Mouse (Mus musculus) CH12.LX (cell line): ENCODE results near the gene Zfp488.

Experiments used
- CHD1 ChIP-seq: IDR thresholded peaks from 2 replicates; pipeline ENCODE4 v1.6.1; 2012; ENCODE audit warnings: low read depth, low read length, improper control_type of control experiment, inconsistent platforms
- CHD2 ChIP-seq: IDR thresholded peaks from 2 replicates; pipeline ENCODE4 v1.6.1; 2011; ENCODE audit warnings: low read length, improper control_type of control experiment
- CTCF ChIP-seq, 2 experiments: IDR thresholded peaks in 1 of 2; conservative IDR thresholded peaks in 1 of 2; 2 replicates each; pipeline ENCODE4 v1.5.1; 2011 to 2012; ENCODE audit warnings: low read depth in 2 of 2, low read length in 2 of 2, improper control_type of control experiment in 1 of 2, inconsistent platforms in 1 of 2, mild to moderate bottlenecking in 1 of 2, moderate library complexity in 1 of 2
- EP300 ChIP-seq: IDR thresholded peaks from 2 replicates; pipeline ENCODE4 v1.6.1; 2011; ENCODE audit warnings: low read length, improper control_type of control experiment
- ETS1 ChIP-seq: conservative IDR thresholded peaks from 2 replicates; pipeline ENCODE4 v1.6.1; 2012; ENCODE audit warnings: low read depth, mild to moderate bottlenecking, inconsistent platforms, low read length, improper control_type of control experiment, moderate library complexity
- HCFC1 ChIP-seq: IDR thresholded peaks from 2 replicates; pipeline ENCODE4 v1.6.1; 2012; ENCODE audit warnings: low read depth, mild to moderate bottlenecking, inconsistent platforms, low read length, improper control_type of control experiment
- MAX ChIP-seq: IDR thresholded peaks from 2 replicates; pipeline ENCODE4 v1.6.1; 2011; ENCODE audit warnings: low read length, improper control_type of control experiment
- MEF2A ChIP-seq: IDR thresholded peaks from 2 replicates; pipeline ENCODE4 v1.6.1; 2014; ENCODE audit warnings: low read depth, mild to moderate bottlenecking, inconsistent platforms, low read length, improper control_type of control experiment, borderline replicate concordance
- MXI1 ChIP-seq: IDR thresholded peaks from 2 replicates; pipeline ENCODE4 v1.6.1; 2011; ENCODE audit warnings: mild to moderate bottlenecking, low read depth, low read length, improper control_type of control experiment
- POLR2A ChIP-seq: IDR thresholded peaks from 2 replicates; pipeline ENCODE4 v1.6.1; 2011; ENCODE audit warnings: low read depth, mild to moderate bottlenecking, improper control_type of control experiment, low read length
- POLR2AphosphoS2 ChIP-seq: IDR thresholded peaks from 2 replicates; pipeline ENCODE4 v1.6.1; 2011; ENCODE audit warnings: low read depth, low read length, improper control_type of control experiment
- SMC3 ChIP-seq: IDR thresholded peaks from 2 replicates; pipeline ENCODE4 v1.6.1; 2011; ENCODE audit warnings: low read depth, low read length, improper control_type of control experiment
- USF2 ChIP-seq: conservative IDR thresholded peaks from 2 replicates; pipeline ENCODE4 v1.6.1; 2011; ENCODE audit warnings: low read depth, low read length, improper control_type of control experiment
- ZNF384 ChIP-seq: IDR thresholded peaks from 2 replicates; pipeline ENCODE4 v1.6.1; 2012; ENCODE audit warnings: low read depth, low read length, improper control_type of control experiment, inconsistent platforms

DNA sequence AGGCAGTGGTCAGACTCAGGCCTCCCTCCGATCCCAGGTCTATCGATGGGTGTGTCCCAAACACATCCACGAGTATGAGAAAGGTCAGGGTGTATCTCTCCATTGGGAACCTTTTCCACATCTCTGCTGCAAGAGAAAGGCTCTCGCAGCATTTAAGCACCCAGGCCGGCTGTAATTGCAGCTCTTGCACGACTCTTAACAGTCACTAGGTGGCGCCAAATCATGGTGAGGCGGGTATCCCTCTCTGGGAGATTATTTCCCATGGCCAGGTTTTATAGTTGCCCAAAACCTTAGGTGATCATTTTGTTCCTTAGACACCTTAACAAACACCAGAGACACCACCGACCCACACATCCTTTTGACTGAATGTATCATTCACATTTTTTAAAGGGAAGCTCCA, 19.2 kb downstream of the Zfp488 start:
- TF ChIP-seq CHD2 (no peak), EP300 (no peak), CTCF (conservative IDR thresholded peaks at IDR 0.05 in 1 of 2, IDR thresholded peaks at IDR 0.05 in 1 of 2; ENCODE audit: low read depth in 2 of 2, low read length in 2 of 2) (peak; percentile 74 to 80), SMC3 (peak; percentile 51), MXI1 (no peak), USF2 (no peak), HCFC1 (no peak), ETS1 (no peak), POLR2A (no peak), POLR2AphosphoS2 (no peak), MEF2A (no peak), MAX (no peak), ZNF384 (no peak), CHD1 (no peak)
